8 mouse cellular contexts compared by ENCODE assay signal in the genomic region with DNA sequence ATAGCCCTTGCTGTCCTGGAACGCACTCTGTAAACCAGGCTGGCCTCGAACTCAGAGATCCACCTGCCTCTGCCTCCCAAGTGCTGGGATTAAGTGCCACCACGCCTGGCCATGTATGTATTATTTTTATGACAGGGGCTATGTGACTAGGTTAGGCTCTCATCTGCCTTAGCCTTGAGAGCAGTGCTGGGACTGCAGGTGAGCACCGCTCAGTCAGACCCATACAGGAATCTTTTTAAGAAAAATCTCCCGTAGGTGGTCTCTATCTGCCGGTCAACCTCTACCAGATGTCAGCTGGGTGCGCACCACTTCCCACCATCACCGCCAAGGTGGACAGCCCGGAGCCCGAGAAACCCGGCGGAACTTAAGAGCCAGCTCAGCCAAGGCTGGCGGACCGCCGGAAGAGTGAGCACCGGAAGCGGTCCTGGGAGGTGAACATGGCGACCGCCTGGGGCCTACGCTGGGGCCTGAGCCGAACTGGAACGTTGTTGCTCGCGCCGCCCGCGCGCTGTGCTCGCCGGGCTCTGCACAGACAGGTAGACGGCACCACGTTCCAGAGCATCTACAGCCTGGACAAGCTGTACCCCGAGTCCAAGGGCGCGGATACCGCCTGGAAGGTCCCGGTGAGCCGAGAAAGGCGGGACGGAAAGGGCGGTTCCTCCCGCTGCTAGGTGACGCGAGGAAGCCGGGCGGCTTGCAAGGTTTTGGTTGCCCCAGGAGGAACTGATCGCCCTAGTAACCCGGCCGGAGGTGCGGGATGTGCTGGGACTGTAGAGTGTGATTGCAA. TPM values are rescaled to one million over a fixed set of nuclear protein-coding genes. Genes with fewer than 3 reads are reported as not detected.
DNase-seq lines count a peak whose midpoint lies in the region; ATAC-seq and TF ChIP-seq lines count a peak whose summit lies in the region.

A gene (plus strand): TSS at position 415 of the 787 bp plus-strand sequence.

- no peak for TF ChIP-seq CTCF in bone marrow, adult 2 months (IDR thresholded peaks at IDR 0.05; ENCODE audit: control insufficient read depth, insufficient read depth, low read length)
- TF ChIP-seq CTCF in spleen, adult 2 months (IDR thresholded peaks at IDR 0.05; ENCODE audit: extremely low read depth, insufficient read depth, insufficient read length, insufficient replicate concordance): no peak

- peak within 1 kb of the TSS; percentile 99 for H3K4me3 ChIP-seq in bone marrow, adult 2 months (replicated peaks; ENCODE audit: control insufficient read depth, low read depth, low read length)
- peak within 1 kb of the TSS; percentile 90 for H3K4me3 ChIP-seq in embryonic facial prominence, embryonic 14.5 days (ENCODE audit: low read depth, low read length)
- H3K4me3 ChIP-seq in limb, embryonic 14.5 days (replicated peaks; ENCODE audit: low read length): peak within 1 kb of the TSS; percentile 85
- peak within 1 kb of the TSS; percentile 78 for H3K4me3 ChIP-seq in midbrain, embryonic 16.5 days (ENCODE audit: low read depth, low read length)
- peak within 1 kb of the TSS; percentile 94 for H3K4me3 ChIP-seq in spleen, adult 2 months (ENCODE audit: extremely low read depth, insufficient read depth, insufficient read length)

- H3K4me1 ChIP-seq in bone marrow, adult 2 months (ENCODE audit: control insufficient read depth, insufficient read depth, low read length): peaks cover 4% of the 10 kb centered on the region; the same call in 1 of the 2 replicates
- peaks cover 5% of the 10 kb centered on the region; the same call in 1 of the 2 replicates for H3K4me1 ChIP-seq in embryonic facial prominence, embryonic 14.5 days (ENCODE audit: control insufficient read depth, insufficient read depth, low read length)
- H3K4me1 ChIP-seq in limb, embryonic 14.5 days (ENCODE audit: control insufficient read depth, insufficient read depth, low read length): peaks cover 11% of the 10 kb centered on the region
- peaks cover 31% of the 10 kb centered on the region for H3K4me1 ChIP-seq in midbrain, embryonic 16.5 days (ENCODE audit: control insufficient read depth, insufficient read depth, low read length)
- H3K4me1 ChIP-seq in spleen, adult 2 months (ENCODE audit: control insufficient read depth, insufficient read depth, insufficient read length): no peaks in the 10 kb centered on the region; the same call in 1 of the 2 replicates

- H3K36me3 ChIP-seq in embryonic facial prominence, embryonic 14.5 days (ENCODE audit: control insufficient read depth, insufficient read depth, low read length): peaks cover 26% of the 10 kb centered on the region; the same call in 1 of the 2 replicates
- peaks cover 10% of the 10 kb centered on the region for H3K36me3 ChIP-seq in limb, embryonic 14.5 days (ENCODE audit: control insufficient read depth, insufficient read depth, low read length)
- H3K36me3 ChIP-seq in midbrain, embryonic 16.5 days (ENCODE audit: control insufficient read depth, insufficient read depth, low read length): no peaks in the 10 kb centered on the region
- H3K36me3 ChIP-seq in spleen, adult 2 months (ENCODE audit: control insufficient read depth, insufficient read depth, low read length): 0 out of 2 replicates have a peak, but pooled peaks cover 2% of the 10 kb centered on the region

- peak; percentile 86 to 90 for DNase-seq in B cell, adult 2 months
- peak; percentile 91 for DNase-seq in embryonic facial prominence, embryonic 14.5 days (ENCODE audit: low spot score)
- DNase-seq in heart, adult 8-10 months (ENCODE audit: low spot score): peak; percentile 83
- DNase-seq in kidney, adult 9 months: peak; percentile 86
- peak; percentile 71 for DNase-seq in limb, embryonic 14.5 days (ENCODE audit: low spot score)
- peak; percentile 74 to 81 for DNase-seq in spleen, adult 2 months (ENCODE audit: low read depth in 1 of 2, low spot score in 2 of 2)

- no peaks in the 10 kb centered on the region for H3K27me3 ChIP-seq in embryonic facial prominence, embryonic 14.5 days (replicated peaks; ENCODE audit: control insufficient read depth, insufficient read depth, low read length)
- no peaks in the 10 kb centered on the region for H3K27me3 ChIP-seq in limb, embryonic 14.5 days (ENCODE audit: control insufficient read depth, insufficient read depth, low read length)
- no peaks in the 10 kb centered on the region for H3K27me3 ChIP-seq in midbrain, embryonic 16.5 days (ENCODE audit: control insufficient read depth, insufficient read depth, low read depth, low read length)
- H3K27me3 ChIP-seq in spleen, adult 2 months (ENCODE audit: control insufficient read depth, insufficient read depth, low read length): no peaks in the 10 kb centered on the region

- peak within 1 kb of the TSS; percentile 97 for H3K27ac ChIP-seq in bone marrow, adult 2 months (ENCODE audit: control insufficient read depth, insufficient read depth, low read depth, low read length, poor library complexity)
- H3K27ac ChIP-seq in embryonic facial prominence, embryonic 14.5 days (replicated peaks; ENCODE audit: low read depth, low read length): peak within 1 kb of the TSS; percentile 93
- H3K27ac ChIP-seq in limb, embryonic 14.5 days (replicated peaks; ENCODE audit: low read depth, low read length): peak within 1 kb of the TSS; percentile 91
- peak within 1 kb of the TSS; percentile 94 for H3K27ac ChIP-seq in midbrain, embryonic 16.5 days (ENCODE audit: low read length)
- peak within 1 kb of the TSS; percentile 96 for H3K27ac ChIP-seq in spleen, adult 2 months (ENCODE audit: insufficient read depth, low read length)

- H3K9me3 ChIP-seq in embryonic facial prominence, embryonic 14.5 days (ENCODE audit: control insufficient read depth, low read length): no peaks in the 10 kb centered on the region
- H3K9me3 ChIP-seq in limb, embryonic 14.5 days (ENCODE audit: control insufficient read depth, low read length): no peaks in the 10 kb centered on the region
- no peaks in the 10 kb centered on the region for H3K9me3 ChIP-seq in midbrain, embryonic 16.5 days (replicated peaks; ENCODE audit: control insufficient read depth, low read length, poor library complexity, severe bottlenecking)

- TF ChIP-seq POLR2A in bone marrow, adult 2 months (IDR thresholded peaks at IDR 0.05; ENCODE audit: borderline replicate concordance, control insufficient read depth, low read depth, low read length): peak; percentile 17; the same call in 1 of the 2 replicates
- 0 out of 2 replicates have a peak, but pooled peaks have one; percentile 45 for TF ChIP-seq POLR2A in limb, embryonic 14.5 days (IDR thresholded peaks at IDR 0.05; ENCODE audit: borderline replicate concordance, extremely low read depth, insufficient read depth, insufficient read length)
- peak; percentile 65 for TF ChIP-seq POLR2A in spleen, adult 2 months (IDR thresholded peaks at IDR 0.05; ENCODE audit: low read depth, low read length)

- H3K4me2 ChIP-seq in embryonic facial prominence, embryonic 14.5 days (ENCODE audit: low read depth, low read length): peak within 1 kb of the TSS; percentile 85
- H3K4me2 ChIP-seq in limb, embryonic 14.5 days (replicated peaks; ENCODE audit: low read depth, low read length, severe bottlenecking): peak within 1 kb of the TSS; percentile 78
- H3K4me2 ChIP-seq in midbrain, embryonic 16.5 days (ENCODE audit: low read length): peak within 1 kb of the TSS; percentile 63

- peak; percentile 93 for ATAC-seq in embryonic facial prominence, embryonic 14.5 days (ENCODE audit: low read depth)
- ATAC-seq in limb, embryonic 14.5 days (ENCODE audit: low FRiP score, low read depth): peak; percentile 93
- ATAC-seq in midbrain, embryonic 16.5 days: peak; percentile 87

- WGBS in bone marrow, adult 2 months: 3% methylated on average over 50 of the region's 50 CpGs
- WGBS in embryonic facial prominence, embryonic 14.5 days: 4% methylated on average over 35 of the region's 50 CpGs
- WGBS in limb, embryonic 14.5 days: 4% methylated on average over 50 of the region's 50 CpGs
- 3% methylated on average over 50 of the region's 50 CpGs for whole genome bisulfite sequencing in midbrain, embryonic 16.5 days
- 3% methylated on average over 50 of the region's 50 CpGs for WGBS in spleen, adult 2 months

- peak within 1 kb of the TSS; percentile 94 for H3K9ac ChIP-seq in embryonic facial prominence, embryonic 14.5 days (ENCODE audit: low read depth, low read length)
- peak within 1 kb of the TSS; percentile 94 for H3K9ac ChIP-seq in limb, embryonic 14.5 days (ENCODE audit: low read depth, low read length, severe bottlenecking)
- H3K9ac ChIP-seq in midbrain, embryonic 16.5 days (ENCODE audit: low read depth, low read length): peak within 1 kb of the TSS; percentile 91

RNA-seq across cellular contexts. Expression of the gene that starts here (rescaled TPM):
- 31.1 and 51.9 TPM in 2 replicates for polyA plus RNA-seq in bone marrow, adult 2 months (2011; ENCODE audit: insufficient read depth, insufficient read length, low replicate concordance, missing spikeins)
- 175 and 185 TPM in 2 replicates for polyA plus RNA-seq in embryonic facial prominence, embryonic 14.5 days (2014; fragmentation: Nextera tagmentation; extraction: Ambion mirVana)
- 100 to 1,000 TPM; 139 to 160 (median 146) TPM for total RNA-seq in heart, adult 8-10 months (2022)
- 76.7 and 92.2 TPM in 2 replicates for polyA plus RNA-seq in limb, embryonic 14.5 days (2012; rRNA removed)
- polyA plus RNA-seq in limb, embryonic 14.5 days (2014; fragmentation: Nextera tagmentation; extraction: Ambion mirVana): 169 and 181 TPM in 2 replicates
- 173 and 180 TPM in 2 replicates for polyA plus RNA-seq in midbrain, embryonic 16.5 days (2015; fragmentation: Nextera tagmentation; extraction: Ambion mirVana)
- polyA plus RNA-seq in spleen, adult 2 months (2012; rRNA removed): 42.8 and 48.3 TPM in 2 replicates

Comparison
In these comparisons a context has a peak if more than half of its experiments do, and no peak if none do; other contexts are left out.
1. Peak in every context shown above with its lines: DNase-seq, ATAC-seq, H3K4me3 ChIP-seq and H3K27ac ChIP-seq.